Mouse (Mus musculus) brain, embryonic 14.5 days (tissue): ENCODE measurements at regions not wholly inside any gene's neighbourhood (a gene's known extent, or its start where the extent isn't known, plus 50 kb on each side); places are given as distances from the start of the nearest gene placed in this dataset.

Experiments
- DNase-seq: peaks from one replicate; pipeline ENCODE4 v3.0.0-alpha.2; 2011; ENCODE audit warnings: low read depth
- CTCF ChIP-seq: fragments of 200-500 bp; IDR thresholded peaks from 2 replicates; pipeline ENCODE4 v1.5.1; 2012; ENCODE audit warnings: inconsistent platforms, mild to moderate bottlenecking, moderate library complexity, borderline replicate concordance; ENCODE audit not compliant: insufficient read depth, insufficient read length; ENCODE audit errors: extremely low read depth
- POLR2A ChIP-seq: fragments of 200-500 bp; IDR thresholded peaks from 2 replicates; pipeline ENCODE4 v1.6.1; 2012; ENCODE audit warnings: mild to moderate bottlenecking, inconsistent platforms, borderline replicate concordance; ENCODE audit not compliant: poor library complexity, insufficient read depth, insufficient read length, severe bottlenecking; ENCODE audit errors: extremely low read depth

DNA sequence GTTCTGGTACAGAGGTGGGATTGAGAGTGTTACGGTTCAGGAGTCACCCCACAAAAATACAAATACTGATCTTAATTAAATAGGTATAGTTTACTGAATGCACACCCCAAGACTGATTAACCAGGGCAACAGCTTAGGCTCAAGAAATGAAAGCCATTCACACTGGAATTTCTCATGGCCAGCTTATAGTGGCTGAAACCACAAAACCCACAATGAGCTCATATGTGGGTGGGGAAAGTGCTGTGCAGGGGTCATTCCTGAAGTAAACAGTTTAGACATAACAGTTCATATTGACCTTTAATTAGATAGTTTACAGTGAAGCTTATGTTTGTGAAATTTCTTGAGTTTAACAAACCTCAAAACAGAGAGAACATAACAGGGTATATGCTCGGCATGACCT lies 275.7 kb downstream of the Slitrk1 start:
- TF ChIP-seq POLR2A (no peak), CTCF (no peak)
- no peak for DNase-seq

DNA sequence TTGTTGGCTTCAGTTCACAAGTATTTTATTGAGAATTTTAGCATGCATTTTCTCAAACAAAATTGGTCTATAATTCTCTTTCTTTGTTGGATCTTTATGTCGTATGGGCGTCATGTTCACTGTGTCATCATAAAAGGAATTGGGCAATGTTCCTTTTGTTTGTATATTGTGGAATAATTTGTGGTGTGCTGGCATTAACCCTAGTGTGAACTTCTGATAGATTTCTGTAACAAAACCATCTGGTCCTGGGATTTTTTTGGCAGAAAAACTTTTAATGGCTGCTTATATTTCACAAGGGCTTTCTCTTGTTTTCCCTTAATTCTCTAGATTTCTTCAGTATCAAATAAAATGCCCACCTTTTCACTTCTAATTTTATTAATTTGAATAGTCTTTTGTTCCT lies 278.7 kb downstream of the Slitrk1 start:
- peak; percentile 59 for DNase-seq
- TF ChIP-seq CTCF (no peak), POLR2A (no peak)

GRCm38 (mm10) chr14:108610028-108610427 lies 303.9 kb downstream of the Slitrk1 start:
- DNase-seq, result peak; percentile 70
- no peak for TF ChIP-seq CTCF
- TF ChIP-seq POLR2A, result no peak
